Mouse (Mus musculus): ENCODE results near the gene Satb2.

DNA sequence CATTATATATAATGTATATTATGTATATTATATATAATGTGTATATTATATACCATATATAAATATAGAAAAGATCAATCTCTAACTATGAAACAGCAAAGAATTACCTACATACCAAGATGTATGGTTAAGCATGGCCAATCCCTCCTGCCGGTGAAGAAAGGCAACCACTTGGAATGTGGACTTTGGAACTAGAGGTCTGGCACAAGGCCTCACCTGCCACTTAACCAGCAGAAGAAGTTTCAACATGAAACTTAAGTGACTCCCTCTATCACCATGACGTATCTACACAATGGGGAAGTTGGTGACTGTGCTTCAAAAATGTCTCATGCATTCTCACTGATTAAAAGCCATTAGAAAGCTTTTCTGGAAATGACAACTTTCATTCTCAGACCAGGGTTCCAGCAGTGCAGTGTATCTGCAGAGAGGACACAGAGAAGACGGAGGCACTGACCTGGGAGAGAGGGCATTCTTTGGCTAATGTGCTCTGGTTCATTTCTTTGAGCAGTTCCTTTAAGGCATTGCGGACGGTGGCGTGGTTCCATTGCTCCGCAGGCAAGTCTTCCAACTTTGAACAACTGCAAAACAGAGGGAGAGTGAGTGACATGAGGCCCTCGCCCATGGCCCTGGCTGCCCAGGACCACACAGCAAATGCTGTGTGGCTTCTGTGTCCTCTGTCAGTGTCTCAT lies 80.8 kb downstream of the Satb2 start:
- TF ChIP-seq CTCF (IDR thresholded peaks at IDR 0.05; ENCODE audit: low read depth, low read length), result no peak
- no peak for TF ChIP-seq POLR2A (IDR thresholded peaks at IDR 0.05; ENCODE audit: borderline replicate concordance, low read depth, low read length)

Data from bone marrow macrophage, adult 2 months (primary cell).